Mouse (Mus musculus) adrenal gland, adult (tissue): ENCODE results near the gene Hsd17b12.

Experiments
- DNase-seq, 2 experiments: peaks; one replicate each; pipeline ENCODE4 v3.0.0; 2022 to 2023; ENCODE audit warnings: low spot score in 1 of 2; ENCODE audit not compliant: inconsistent age in 2 of 2

Gene Hsd17b12

DNA sequence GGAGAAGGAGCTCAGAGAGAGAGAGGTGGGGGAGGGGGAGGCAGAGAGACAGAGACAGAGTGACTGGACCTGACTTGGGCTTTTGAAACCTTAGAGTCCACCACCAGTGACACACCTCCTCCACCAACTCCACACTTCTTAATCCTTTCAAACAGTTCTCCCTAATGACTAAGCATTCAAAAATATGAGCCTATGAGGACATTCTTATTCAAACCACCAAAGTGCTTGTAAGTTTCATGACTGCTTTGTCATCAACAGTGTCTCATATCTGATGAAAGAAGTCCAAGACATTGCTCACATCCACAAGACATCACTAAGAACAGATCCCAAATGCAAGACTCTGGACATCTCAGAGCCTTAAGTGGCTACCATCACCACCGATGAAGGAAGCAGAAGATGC lies 67.9 kb downstream of the Hsd17b12 start:
- no peak for DNase-seq

DNA sequence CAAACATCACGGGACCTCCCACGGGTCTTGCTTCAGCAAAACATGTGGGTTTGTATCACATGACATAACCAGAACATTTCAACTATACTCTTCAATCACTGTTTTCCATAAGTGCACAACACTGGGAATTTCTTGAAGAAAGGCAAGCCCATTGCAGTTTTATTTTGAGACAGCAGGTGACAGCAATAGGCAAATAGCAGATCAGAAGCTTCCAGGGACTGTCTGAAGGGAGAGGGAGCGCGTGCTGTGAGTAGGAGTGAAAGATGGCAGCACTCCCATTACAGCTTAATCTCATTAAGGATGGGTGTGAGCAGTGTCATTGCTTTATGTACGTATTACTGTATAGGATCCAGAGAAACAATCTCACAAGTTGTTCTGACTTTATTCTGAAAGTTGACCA lies 88.3 kb downstream of the Hsd17b12 start:
- DNase-seq, result no peak

DNA sequence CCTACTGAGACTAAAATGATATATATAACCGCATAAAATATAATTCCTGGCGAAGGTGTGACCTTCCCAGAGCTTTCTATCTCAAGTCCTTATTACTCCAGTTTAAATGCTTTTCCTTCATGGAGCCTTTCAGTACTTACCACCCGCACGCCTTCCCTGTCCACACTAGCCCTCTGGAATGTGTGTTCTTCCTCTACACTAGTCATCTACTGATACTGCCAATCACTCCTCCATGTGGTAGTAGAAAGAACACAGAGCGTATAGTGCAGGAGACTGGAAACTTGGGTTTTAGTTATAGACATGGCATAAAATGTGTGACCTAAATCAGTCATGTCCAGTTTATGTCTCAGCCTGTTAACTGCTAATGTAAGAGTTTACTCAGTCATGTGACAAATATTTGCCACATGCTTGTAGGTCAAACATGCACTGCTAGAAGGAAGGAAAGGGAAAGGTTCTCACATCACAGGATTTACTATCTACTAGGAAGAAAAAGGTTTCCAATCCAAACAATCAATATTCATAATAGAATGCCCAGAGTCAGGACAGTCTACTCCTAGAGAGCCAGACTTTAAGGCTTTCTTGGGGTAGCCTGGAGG lies 91.1 kb downstream of the Hsd17b12 start:
- no peak for DNase-seq

DNA sequence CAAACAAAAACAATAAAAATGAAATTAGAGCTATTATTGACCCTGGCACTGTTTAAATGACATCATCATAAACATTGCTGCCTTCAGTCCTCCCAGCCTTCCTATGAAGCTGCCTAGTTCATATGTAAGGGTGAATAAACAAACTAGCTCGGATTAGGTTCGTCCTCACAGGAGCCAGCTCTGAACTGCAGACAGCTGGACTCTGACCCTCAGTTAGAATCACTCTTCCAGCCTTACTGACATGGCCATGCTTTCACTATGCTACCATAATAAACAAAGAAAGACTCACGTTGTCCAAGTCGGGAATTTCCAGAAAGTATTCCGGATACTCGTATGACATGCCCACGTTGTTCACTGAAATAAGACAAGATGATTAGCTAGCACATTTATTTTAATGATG lies 91.6 kb downstream of the Hsd17b12 start:
- no peak for DNase-seq

DNA sequence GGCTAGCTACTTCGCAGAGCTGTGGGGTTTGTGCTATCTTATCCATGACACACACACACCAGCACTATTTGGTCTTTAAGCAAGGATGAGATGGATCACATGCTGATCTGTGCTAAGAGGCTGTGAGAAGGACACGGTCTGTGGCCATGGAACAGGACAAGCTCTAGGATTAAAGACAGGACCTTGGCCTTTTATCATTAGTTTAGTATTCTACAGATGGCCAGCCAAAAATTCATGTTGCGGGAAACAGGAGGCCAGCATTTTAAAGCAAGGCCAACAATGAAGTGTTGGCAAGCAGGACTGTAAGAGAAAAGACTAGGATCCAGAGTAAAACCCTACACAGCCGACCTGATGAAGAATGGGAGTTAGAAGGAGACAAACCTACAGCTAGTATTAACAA lies 95.0 kb downstream of the Hsd17b12 start:
- DNase-seq, result peak; percentile 25 to 83

DNA sequence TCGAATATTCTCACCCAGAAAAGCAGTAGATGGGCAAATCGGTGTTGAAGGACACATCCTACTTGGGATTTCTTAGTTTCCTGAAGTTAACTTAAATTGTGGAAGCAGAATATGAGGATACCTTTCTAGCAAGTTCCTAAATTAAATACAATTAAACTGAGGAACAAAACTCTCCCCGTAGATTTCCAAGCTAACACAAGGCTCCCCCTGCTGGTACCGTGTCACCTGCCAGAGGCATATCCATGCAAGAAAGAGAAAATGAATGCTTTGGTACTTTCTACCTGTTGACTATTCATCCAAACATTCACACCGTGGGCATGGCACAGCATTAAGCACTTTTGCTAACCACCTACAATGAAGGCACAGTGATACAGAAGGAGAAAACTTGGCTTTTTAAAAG lies 98.3 kb downstream of the Hsd17b12 start:
- DNase-seq, result peak in 1 of 2 experiments; percentile 64

DNA sequence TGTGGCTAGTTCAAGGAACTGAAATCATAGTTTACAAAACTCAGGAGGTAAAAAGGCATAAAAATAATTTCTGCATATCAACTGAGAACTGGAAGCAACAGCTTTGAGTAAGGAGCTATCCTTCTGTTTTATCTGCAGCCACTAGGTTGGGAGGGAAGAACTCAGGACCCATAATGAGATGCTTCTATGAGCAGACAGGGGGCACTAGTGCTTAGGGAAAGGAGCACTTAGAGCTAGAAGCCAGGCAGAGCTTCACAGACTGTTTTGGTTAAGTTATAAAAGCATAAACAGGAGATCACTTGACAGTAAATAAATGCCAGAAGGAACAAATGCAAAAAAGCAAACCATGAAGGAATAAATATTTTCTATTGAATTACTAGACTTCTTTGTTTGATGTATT lies 103.0 kb downstream of the Hsd17b12 start:
- peak in 1 of 2 experiments; percentile 78 for DNase-seq

DNA sequence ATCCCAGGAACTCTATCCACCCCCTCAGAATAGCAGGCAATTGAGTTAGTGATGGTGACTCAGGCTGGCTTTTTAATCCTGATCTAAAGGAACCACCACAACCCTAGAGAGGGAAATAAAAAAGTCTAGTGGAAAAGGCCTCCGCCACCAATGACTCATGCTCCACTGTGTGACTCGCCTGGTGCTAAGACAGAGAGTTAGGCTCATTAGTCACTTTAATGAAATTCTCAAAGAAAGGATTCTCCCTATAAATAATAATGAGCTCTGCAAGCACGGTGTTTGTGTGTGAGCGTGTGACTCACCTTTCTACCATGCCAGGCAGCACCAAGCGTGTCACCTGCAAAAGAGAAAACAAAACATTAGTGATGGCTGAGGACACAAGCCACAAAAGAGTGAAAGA lies 105.8 kb downstream of the Hsd17b12 start:
- DNase-seq, result peak; percentile 44 to 76

DNA sequence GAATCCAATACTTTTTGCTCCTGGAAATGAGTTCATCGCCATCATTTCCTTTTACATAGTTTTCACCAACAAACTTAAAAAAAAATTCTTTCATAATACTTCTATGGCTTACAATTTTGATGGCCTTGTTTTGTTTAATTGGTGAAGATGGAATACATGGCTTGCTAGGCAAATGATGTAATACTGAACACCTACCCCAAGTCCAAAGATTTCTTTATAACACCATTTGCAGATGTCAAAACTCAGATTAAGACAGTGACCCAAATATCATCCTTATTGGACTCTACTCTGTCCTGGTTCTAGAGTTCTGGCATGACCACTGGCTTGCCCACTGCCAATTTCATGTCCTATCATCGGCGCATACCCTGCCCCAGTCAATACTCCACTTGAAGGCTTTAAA lies 106.9 kb downstream of the Hsd17b12 start:
- DNase-seq, result no peak

DNA sequence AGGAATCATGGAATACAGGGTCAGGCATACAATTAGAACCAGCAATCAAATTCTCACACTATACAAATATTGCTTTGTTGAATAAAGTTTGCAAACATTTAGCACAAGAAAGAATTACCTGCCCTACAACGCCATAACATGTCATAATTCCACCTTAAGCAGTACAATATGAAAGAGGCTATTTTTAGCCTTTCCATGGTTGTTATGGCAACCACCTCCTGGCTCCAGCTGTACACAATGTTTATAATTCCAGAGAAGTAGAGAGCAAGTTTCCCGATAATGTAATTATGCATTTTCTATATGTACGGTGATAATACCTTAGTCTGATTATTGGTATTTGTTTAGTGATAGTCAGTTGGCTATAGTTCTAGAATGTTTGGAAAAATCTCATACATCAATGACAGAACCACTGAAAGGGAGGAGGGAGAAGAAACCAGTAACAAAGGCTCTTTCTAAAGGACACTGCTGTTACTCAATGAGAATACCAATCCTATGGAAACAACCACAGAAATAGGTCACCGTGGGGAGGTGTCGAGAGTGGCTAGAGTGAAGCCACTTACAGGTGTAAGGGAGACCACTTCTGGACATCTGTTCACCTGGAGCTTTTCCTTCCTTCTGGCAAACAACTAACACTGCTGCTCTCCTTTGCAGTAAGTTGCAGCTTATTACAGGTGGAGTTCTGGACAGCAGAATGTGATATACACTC lies 108.1 kb downstream of the Hsd17b12 start:
- DNase-seq, result no peak

DNA sequence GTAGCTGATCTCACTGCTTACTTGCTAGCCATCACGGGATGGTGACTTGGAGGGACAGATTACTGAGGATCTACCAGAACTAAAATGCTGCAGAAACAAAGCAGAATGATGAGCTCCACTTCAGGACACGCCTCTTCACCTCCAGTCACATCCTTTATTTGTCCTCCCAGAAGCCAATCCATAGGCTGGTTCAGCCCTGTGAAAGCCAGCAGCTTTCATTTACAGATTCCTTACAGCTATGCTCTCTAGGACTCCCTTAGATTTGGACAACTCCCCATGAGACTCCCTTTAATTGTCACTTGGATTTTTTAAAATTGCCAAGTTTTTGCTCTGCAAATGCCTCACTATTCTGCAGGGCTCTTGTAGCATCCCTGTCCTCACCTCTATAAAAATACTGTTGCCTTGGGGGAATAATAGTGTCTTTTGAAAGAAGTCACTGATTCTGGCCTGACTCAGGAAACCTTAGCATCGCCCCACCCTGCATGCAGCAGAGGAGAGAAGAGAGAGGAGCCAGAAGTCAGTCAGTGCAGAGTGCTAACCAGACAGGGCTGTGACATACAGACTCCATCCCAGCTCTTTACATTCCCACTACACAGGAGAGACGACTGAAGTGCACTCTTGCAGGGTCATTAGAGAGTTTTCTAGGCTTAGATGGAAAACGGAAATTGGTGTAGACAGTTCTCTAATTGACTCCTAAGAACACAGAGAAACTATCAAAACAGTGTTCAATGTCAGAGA lies 108.9 kb downstream of the Hsd17b12 start:
- no peak for DNase-seq

DNA sequence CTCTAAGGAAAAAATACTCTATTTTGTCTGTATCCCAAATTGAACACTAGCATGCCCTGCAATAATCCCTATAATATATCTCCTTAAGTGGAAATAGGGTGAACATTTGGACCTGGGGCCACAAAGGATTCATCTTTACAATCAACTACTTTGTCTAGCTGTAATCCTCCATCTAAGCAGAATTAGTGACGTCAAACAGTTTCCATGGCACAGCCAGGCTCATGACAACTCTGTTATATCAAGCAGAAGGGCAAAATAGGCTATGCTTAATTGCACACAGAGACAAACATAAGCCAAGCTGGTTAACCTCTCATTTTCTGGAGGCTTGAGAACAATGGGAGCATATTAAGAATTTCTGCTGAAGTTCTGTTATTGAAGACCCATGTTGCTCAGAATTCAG lies 109.5 kb downstream of the Hsd17b12 start:
- DNase-seq, result no peak

DNA sequence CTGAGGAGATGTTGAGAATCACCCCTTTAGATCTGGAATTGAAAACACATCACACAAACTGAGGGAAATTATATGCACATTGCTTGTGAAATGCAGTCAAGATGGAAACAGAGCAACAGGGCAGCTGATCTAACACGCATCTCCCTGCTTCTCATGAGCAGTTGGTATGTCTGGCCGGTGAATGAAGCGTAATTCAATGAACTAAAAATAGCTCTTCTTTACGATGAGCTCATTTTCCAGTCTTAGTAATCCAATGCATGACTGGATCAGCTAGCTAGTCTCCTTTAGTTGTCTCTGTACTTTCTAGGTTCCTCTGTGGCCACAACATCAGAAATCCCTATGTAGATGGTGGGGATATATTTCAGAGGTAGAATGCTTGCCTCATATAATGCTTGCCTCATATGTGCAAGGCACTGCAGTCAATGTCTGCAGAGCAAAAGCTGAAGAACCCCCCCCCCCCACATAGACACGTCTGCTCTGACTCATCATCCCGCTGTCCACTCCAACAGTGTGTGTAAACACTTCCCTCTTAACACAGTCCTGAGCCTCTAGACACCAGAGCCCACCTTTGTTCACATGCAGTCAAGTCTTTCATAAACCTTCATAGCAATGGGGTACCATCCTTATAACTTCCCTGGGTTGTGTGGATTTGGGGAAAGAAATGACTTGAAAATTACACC lies 112.2 kb downstream of the Hsd17b12 start:
- peak in 1 of 2 experiments; percentile 63 for DNase-seq

DNA sequence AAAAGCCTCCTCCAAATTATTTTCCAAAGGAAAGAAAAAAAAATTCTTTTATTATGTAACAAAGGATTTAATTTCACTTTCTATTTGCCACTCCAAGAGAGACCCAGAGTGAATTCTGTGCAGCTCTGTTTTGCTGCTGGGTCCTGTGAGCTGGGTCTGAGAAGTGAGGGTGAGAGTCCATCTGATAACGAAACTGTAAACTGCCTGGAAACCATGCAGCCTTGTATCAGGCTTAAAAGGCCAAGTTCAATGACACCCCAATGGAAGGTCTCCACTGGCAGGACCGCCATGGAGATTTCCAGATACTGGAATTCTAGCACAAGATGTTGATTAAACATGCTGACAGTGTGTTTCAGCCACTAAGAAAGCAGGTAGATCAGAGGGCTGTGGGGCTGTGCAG lies 113.6 kb downstream of the Hsd17b12 start:
- peak; percentile 13 to 71 for DNase-seq

DNA sequence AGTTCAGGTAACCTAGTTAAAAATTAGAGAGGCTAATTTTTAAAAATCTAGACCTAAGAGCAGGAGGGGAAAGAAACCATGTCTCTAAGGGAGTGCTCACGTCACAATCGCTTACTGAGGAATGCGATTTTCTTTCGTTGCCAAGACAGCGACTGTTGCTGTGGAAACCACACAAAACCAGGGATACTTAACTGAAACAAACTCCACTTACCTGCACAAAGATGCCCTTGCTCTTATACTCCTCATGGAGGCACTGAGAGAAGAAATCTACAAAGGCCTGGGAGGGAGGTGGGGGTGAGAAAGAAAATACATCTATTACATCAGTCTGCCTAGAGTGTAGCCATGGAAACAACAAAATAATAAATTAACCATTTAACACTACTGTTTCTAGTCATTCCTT lies 114.1 kb downstream of the Hsd17b12 start:
- DNase-seq, result no peak

DNA sequence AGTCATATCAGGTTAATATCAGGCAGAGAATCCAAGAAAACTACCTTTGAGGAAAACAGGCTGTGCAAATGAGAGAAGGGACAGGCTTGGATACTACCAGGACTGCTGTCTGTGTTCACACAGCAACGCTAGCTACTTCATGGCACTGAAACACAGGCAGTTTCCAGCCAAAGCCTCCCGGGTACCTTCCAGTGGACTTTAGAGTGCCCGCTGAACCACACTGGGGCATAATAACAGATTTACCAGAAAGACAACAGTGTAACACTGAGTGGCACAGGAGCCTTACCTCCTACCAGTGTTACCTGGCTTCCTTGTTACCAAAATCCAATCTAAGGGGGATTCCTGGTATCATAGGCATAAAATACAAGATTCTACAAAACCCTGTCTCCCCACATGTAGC lies 115.3 kb downstream of the Hsd17b12 start:
- no peak for DNase-seq

DNA sequence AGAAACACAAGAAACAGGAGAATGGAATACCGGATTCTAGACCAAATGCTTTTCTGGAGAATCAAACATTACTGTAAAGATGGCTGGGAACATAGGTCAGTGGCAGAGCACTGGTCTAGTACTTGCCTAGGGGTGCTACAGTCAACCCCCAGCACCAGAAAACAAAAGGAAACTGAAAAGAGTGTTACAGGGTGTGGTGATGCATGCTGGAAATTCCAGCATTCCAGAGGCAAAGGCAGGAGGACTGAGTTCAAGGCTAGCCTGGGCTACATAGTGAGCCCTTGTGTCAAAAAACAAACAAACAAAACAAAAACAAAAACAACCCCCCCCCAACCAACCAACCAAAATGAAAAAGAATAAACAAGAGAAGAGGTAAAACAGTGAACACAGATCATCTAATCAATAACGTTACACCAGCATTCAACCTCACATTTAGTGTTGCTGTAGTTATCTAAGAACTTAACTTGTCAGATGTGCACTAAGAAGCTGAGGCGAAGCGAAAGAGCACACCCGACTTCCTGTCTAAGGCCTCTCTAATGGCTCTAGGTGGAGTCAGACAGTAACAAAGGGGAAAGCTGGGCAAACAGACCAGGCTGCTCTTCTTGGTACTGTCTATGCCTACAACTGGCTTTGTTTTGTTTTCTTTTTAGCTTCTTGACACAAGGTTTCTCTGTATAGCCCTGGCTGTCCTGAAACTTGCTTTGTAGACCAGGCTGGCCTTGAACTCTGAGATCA lies 117.2 kb downstream of the Hsd17b12 start:
- no peak for DNase-seq

DNA sequence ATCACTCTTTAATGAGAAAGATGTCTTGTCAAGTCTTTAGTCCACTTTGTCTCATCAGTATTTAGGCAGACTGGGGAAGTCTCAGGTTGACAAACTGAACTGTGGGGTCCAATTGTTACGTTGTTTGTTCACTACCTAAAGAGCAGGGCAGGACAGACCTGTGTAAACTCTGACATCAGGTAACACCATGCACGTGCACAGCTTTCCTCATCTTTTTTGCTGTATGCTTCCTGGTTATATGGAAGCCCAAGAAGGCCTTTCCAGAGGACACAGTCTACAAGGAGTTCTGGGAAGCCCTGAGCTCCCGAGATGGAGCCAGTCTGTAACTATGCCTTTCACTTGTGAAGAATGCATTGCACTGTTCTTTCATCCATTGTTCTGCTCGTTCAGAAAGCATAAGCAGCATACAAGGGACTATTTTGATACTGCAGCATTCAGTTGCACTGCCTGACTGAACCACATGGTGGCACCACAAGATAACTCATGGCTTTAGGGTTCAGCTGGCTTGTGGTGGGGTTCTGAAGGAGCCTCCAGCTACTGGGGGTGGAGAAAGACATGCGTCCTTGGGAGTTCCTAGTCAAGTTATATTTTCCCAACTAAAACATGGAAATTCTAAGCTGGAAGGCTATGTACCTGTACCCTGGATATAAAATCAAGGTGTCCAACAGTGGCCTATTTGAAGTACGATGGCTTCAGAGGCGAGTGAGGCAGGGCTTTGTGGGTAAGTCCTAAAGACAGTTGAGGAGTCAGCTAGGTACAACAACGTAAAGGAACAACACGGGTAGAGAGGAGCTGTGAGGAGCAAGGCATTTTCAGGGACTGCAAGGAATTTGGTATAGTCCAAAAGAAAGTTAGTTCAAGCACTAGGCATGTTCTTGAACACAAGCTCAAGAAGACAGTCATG lies 122.1 kb downstream of the Hsd17b12 start:
- peak; percentile 63 to 89 for DNase-seq

DNA sequence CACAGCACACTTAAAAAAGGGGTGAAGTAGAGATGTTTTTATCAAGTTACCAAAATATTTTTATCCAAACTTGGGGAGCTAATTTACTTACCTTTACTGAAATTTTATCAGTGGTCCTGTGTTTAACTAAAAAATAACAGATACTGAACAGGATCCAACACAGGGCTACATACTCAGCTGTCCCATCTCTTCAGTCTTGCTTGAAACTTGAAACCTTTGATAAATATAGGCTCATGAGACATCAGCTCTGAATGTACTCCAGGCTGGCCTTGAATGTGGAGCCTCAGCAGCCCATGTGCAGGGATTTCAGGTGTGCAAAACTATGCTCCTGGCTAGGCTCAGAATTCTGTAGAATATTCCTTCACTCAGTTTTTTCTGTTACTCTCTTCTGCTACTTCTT lies 127.2 kb downstream of the Hsd17b12 start:
- no peak for DNase-seq

DNA sequence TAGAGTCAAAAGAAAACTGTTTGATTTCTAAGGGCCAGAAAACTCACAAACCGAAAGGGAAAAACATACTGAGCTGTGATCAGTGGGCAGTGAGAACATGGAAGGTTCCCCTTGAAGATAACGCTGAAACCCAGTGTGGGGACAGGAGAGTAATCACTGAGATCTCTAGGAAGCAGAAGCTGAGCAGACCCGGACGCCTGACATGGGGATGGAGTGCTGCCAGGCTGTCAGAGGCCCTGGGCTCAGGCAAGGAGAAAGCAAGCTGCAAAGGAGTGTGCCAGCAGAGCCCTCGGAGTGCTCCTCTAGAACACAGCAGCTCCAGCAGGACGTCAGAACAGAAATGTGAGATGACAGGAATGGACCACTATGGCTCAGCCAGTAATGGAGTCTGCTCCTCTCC lies 133.1 kb downstream of the Hsd17b12 start:
- no peak for DNase-seq
